ENCODE assay signal across 7 mouse cellular contexts in the genomic region with DNA sequence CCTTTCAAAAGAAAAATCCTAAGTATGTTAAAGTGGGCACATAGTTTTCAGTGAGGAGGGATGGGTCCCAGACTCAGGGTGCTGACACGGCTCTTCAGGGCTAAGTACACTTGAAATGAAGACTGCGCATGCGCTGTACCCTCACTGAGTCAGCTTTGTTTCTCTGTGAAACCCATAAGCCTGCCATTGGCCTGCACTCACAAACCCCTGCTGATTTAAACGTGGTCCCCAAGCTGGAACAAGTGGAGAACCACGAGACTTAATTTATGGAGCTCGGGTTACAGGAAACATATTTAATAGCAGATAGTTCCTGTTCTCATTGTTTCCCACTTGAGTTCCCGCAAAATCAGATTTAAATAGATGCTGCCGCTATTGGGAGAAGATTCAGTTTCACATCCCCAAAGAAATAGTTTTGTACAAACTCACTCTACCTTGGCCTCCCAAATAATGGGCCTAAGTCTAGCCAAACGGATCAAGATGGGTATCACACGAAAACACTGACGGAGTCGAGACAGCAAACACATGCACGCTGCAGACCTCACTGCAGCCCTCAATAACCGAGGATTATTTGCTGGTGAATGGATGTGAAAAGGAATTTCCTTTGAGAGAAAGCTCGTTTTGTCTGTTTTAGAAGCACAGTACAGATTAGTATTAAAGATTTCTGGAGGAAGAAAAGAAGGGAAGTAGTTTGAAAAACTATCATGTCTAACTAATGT. TPM values are rescaled to one million over a fixed set of nuclear protein-coding genes. Genes with fewer than 3 reads are reported as not detected.
A peak's percentile ranks its signal among the peaks of the same experiment; 100 is the strongest.
DNase-seq lines count a peak whose midpoint lies in the region; ATAC-seq lines count a peak whose summit lies in the region.

No protein-coding gene starts in this region.

- H3K36me3 ChIP-seq in liver, embryonic 12.5 days, result no peaks in the 10 kb centered on the region

- H3K4me2 ChIP-seq in liver, embryonic 12.5 days, result no peak overlapping the region

- H3K9ac ChIP-seq in liver, embryonic 12.5 days, result no peak overlapping the region

- WGBS in liver, embryonic 12.5 days (ENCODE audit: insufficient replicate concordance), result 68% methylated on average over 15 of the region's 15 CpGs

- H3K9me3 ChIP-seq in liver, embryonic 12.5 days (replicated peaks), result no peaks in the 10 kb centered on the region

- H3K4me3 ChIP-seq in liver, embryonic 12.5 days, result no peak overlapping the region

- ATAC-seq in liver, embryonic 12.5 days, result no peak

- H3K4me1 ChIP-seq in liver, embryonic 12.5 days, result no peaks in the 10 kb centered on the region

- DNase-seq in right cerebral cortex, adult 2 months (ENCODE audit: low spot score in 2 of 2), result peak; percentile 10 to 23
- DNase-seq in right cerebral cortex, postnatal 36 days (ENCODE audit: low spot score in 2 of 2), result no peak
- DNase-seq in forelimb bud, embryonic 11.5 days (ENCODE audit: low read depth, low spot score), result peak; percentile 39
- peak; percentile 7 for DNase-seq in layer of hippocampus, adult 9-10 months (ENCODE audit: low spot score)
- DNase-seq in lung, postnatal 4 days, result peak; percentile 53 to 69
- DNase-seq in liver, result no peak

- no peaks in the 10 kb centered on the region for H3K27me3 ChIP-seq in liver, embryonic 12.5 days (replicated peaks)

- H3K27ac ChIP-seq in liver, embryonic 12.5 days, result no peak overlapping the region

RNA-seq across cellular contexts. Expression of a gene that starts 36.5 kb away (rescaled TPM):
- polyA plus RNA-seq in liver, embryonic 12.5 days (2016; fragmentation: Nextera tagmentation; extraction: Ambion mirVana), result 2.7 and 3.9 TPM in 2 replicates

RNA-seq across cellular contexts. Expression of a gene that starts 54.3 kb away (rescaled TPM):
- polyA plus RNA-seq in liver, embryonic 12.5 days (2016; fragmentation: Nextera tagmentation; extraction: Ambion mirVana), result not detected in 2 replicates

Comparison
In these comparisons a context has a peak if more than half of its experiments do, and no peak if none do; other contexts are left out.
1. DNase-seq: peak in right cerebral cortex, adult 2 months (2 of 2), forelimb bud, embryonic 11.5 days (single experiment), layer of hippocampus, adult 9-10 months (single experiment) and lung, postnatal 4 days (2 of 2); none in right cerebral cortex, postnatal 36 days (0 of 2) and liver (single experiment).